Comparison of ENCODE assay signal across 31 mouse cellular contexts in genomic region chr4:36131341-36131740, GRCm38 (mm10).
"Had no signal": no experiment of that assay in that cellular context is flagged by ENCODE, and none has a peak within 500 bp of the region (broad histone marks: within the 10 kb centered on the region; RNA-seq: fewer than 3 reads in every experiment).

No protein-coding gene starts in this region.

- H3K9ac ChIP-seq: limb, embryonic 12.5 days; limb, embryonic 13.5 days; limb, embryonic 15.5 days; liver, embryonic 12.5 days; liver, embryonic 13.5 days; liver, embryonic 14.5 days; liver, embryonic 15.5 days; liver, postnatal 0 days; lung, embryonic 14.5 days; lung, embryonic 15.5 days; midbrain, embryonic 12.5 days; midbrain, embryonic 13.5 days; midbrain, embryonic 15.5 days; neural tube, embryonic 12.5 days had no signal

- H3K36me3 ChIP-seq: limb, embryonic 10.5 days; limb, embryonic 12.5 days; limb, embryonic 13.5 days; limb, embryonic 15.5 days; liver, embryonic 12.5 days; liver, embryonic 13.5 days; liver, embryonic 15.5 days; lung, embryonic 15.5 days; midbrain, embryonic 10.5 days; midbrain, embryonic 12.5 days; midbrain, embryonic 13.5 days; midbrain, embryonic 15.5 days; neural tube, embryonic 12.5 days had no signal

- ATAC-seq: liver, embryonic 12.5 days; liver, postnatal 0 days; lung, postnatal 0 days; midbrain, embryonic 13.5 days; midbrain, embryonic 15.5 days; midbrain, embryonic 16.5 days had no signal

- H3K9me3 ChIP-seq: limb, embryonic 10.5 days; limb, embryonic 12.5 days; limb, embryonic 13.5 days; limb, embryonic 15.5 days; liver, embryonic 12.5 days; liver, embryonic 13.5 days; liver, embryonic 15.5 days; lung, embryonic 15.5 days; megakaryocyte, embryonic 14.5 days; midbrain, embryonic 10.5 days; midbrain, embryonic 12.5 days; midbrain, embryonic 13.5 days; midbrain, embryonic 15.5 days; neural tube, embryonic 12.5 days had no signal

- H3K4me1 ChIP-seq: limb, embryonic 10.5 days; limb, embryonic 12.5 days; limb, embryonic 13.5 days; limb, embryonic 15.5 days; liver, embryonic 12.5 days; liver, embryonic 13.5 days; liver, embryonic 15.5 days; lung, embryonic 15.5 days; megakaryocyte, embryonic 14.5 days; midbrain, embryonic 10.5 days; midbrain, embryonic 12.5 days; midbrain, embryonic 13.5 days; midbrain, embryonic 15.5 days; neural tube, embryonic 12.5 days had no signal

- H3K27ac ChIP-seq: limb, embryonic 10.5 days; limb, embryonic 12.5 days; limb, embryonic 13.5 days; limb, embryonic 15.5 days; liver, embryonic 12.5 days; liver, embryonic 13.5 days; liver, embryonic 14.5 days; liver, embryonic 15.5 days; lung, embryonic 15.5 days; macrophage; midbrain, embryonic 10.5 days; midbrain, embryonic 12.5 days; midbrain, embryonic 13.5 days; midbrain, embryonic 15.5 days; neural tube, embryonic 12.5 days had no signal

- H3K27me3 ChIP-seq: limb, embryonic 12.5 days; limb, embryonic 13.5 days; limb, embryonic 15.5 days; liver, embryonic 12.5 days; liver, embryonic 13.5 days; liver, embryonic 15.5 days; lung, embryonic 15.5 days; megakaryocyte, embryonic 14.5 days; midbrain, embryonic 12.5 days; midbrain, embryonic 13.5 days; midbrain, embryonic 15.5 days; neural tube, embryonic 12.5 days had no signal

- H3K4me2 ChIP-seq: limb, embryonic 12.5 days; limb, embryonic 13.5 days; limb, embryonic 15.5 days; liver, embryonic 11.5 days; liver, embryonic 12.5 days; liver, embryonic 13.5 days; liver, embryonic 15.5 days; lung, embryonic 14.5 days; lung, embryonic 15.5 days; midbrain, embryonic 11.5 days; midbrain, embryonic 12.5 days; midbrain, embryonic 13.5 days; midbrain, embryonic 15.5 days; neural tube, embryonic 12.5 days had no signal

- H3K4me3 ChIP-seq: limb, embryonic 10.5 days; limb, embryonic 12.5 days; limb, embryonic 13.5 days; limb, embryonic 15.5 days; liver, embryonic 12.5 days; liver, embryonic 13.5 days; liver, embryonic 15.5 days; lung, embryonic 15.5 days; megakaryocyte, embryonic 14.5 days; midbrain, embryonic 10.5 days; midbrain, embryonic 12.5 days; midbrain, embryonic 13.5 days; midbrain, embryonic 15.5 days; myocyte; neural tube, embryonic 12.5 days had no signal

- DNase-seq: left cerebral cortex, postnatal 4 days; liver, embryonic 13.5 days; liver, postnatal 0 days; lung, adult 18-20 months; lung, adult 2 months; lung, embryonic 14.5 days; lung, postnatal 10 days; lung, postnatal 14 days; lung, postnatal 36 days; lung, postnatal 4 days; midbrain, embryonic 14.5 days had no signal
